Mouse (Mus musculus) heart, embryonic 11.5 days (tissue): ENCODE data around the gene Sp4. TPM values are rescaled to one million over a fixed set of nuclear protein-coding genes. Genes with fewer than 3 reads are reported as not detected.
A peak's percentile ranks its signal among the peaks of the same experiment; 100 is the strongest.

Experiments used
- ATAC-seq: fragments of 200-750 bp; cut with Nextera tagmentation; replicated peaks from 2 replicates; pipeline ENCODE4 v1.8.0; 2017; ENCODE audit warnings: moderate library complexity; ENCODE audit not compliant: insufficient number of reproducible peaks, low FRiP score, low TSS enrichment
- H3K27ac ChIP-seq: fragments of 300-500 bp; sonication (generic); 2 replicates; pipeline ENCODE4 v1.5.1; 2014; ENCODE audit warnings: mild to moderate bottlenecking, low read depth, low read length
- H3K27me3 ChIP-seq: fragments of 300-500 bp; sonication (generic); 2 replicates; pipeline ENCODE4 v1.6.1; 2014; ENCODE audit warnings: mild to moderate bottlenecking, low read length, mixed read lengths; ENCODE audit not compliant: control insufficient read depth, insufficient read depth
- H3K36me3 ChIP-seq: fragments of 300-500 bp; sonication (generic); 2 replicates; pipeline ENCODE4 v1.6.1; 2014; ENCODE audit warnings: mild to moderate bottlenecking, low read length, moderate library complexity, mixed read lengths; ENCODE audit not compliant: control insufficient read depth, insufficient read depth
- H3K4me1 ChIP-seq: fragments of 300-500 bp; sonication (generic); 2 replicates; pipeline ENCODE4 v1.6.1; 2014; ENCODE audit warnings: low read length; ENCODE audit not compliant: control insufficient read depth, insufficient read depth
- H3K4me2 ChIP-seq: fragments of 300-500 bp; sonication (generic); 2 replicates; pipeline ENCODE4 v1.6.1; 2014; ENCODE audit warnings: mild to moderate bottlenecking, moderate library complexity
- H3K4me3 ChIP-seq: fragments of 300-500 bp; sonication (generic); 2 replicates; pipeline ENCODE4 v1.5.1; 2014; ENCODE audit warnings: low read depth, low read length
- H3K9ac ChIP-seq: fragments of 300-500 bp; sonication (generic); 2 replicates; pipeline ENCODE4 v1.6.1; 2014; ENCODE audit warnings: mild to moderate bottlenecking, low read depth, low read length, moderate library complexity
- H3K9me3 ChIP-seq: fragments of 300-500 bp; sonication (generic); replicated peaks from 2 replicates; pipeline ENCODE4 v1.6.1; 2016; ENCODE audit warnings: low read length; ENCODE audit not compliant: control insufficient read depth
- WGBS: fragments of 180-500 bp; shearing (Covaris S2); extraction: QIAGEN DNeasy Blood & Tissue Kit; methylation state at CpG from one replicate; pipeline ENCODE4 v1.1.7; 2014; ENCODE audit not compliant: insufficient replicate concordance; 5-methylcytosine and 5-hydroxymethylcytosine counted together
- polyA plus RNA-seq: library from polyadenylated mRNA; unstranded; fragments of >200 nt; fragmentation: Nextera tagmentation; extraction: Ambion mirVana; gene quantifications from 2 replicates; pipeline ENCODE4 v1.2.1, GENCODE M21; 2014

The Sp4 gene
- polyA plus RNA-seq, 1 experiment from 2014 or later, result 9.4 TPM

DNA sequence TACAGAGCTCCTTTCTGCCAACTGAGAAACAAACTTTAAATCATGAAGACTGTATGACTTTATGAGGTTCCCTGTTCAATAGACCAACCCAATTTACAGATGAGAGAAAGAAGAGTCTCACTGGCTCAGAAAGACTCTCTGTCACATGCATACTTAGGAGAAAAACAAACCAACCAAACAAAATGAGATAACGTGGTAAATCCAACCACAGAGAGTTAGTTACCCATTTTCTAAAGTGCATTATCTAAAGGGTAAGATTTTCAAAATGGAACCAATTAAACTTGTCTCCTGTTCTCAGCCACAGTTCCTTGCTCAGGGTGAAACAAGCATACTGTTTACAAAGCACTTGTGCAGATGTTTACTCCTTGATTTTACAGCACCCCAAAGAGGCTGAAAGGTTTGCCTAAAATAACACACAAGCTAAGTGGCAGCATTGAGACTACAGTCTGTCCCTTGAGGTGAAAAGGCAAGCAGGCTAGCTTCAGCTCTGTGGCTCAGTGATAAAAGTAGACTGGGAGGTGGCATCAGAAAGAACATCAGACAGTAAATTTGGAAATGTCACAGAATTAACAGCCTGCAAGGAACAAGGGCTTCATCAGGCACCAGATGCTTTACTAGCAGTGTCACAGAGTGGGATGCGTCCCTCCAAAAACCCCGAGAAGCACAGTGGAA, 12.7 kb upstream of the Sp4 start:
- no peaks in the 10 kb centered on the region for H3K36me3 ChIP-seq
- no peaks in the 10 kb centered on the region for H3K9me3 ChIP-seq

DNA sequence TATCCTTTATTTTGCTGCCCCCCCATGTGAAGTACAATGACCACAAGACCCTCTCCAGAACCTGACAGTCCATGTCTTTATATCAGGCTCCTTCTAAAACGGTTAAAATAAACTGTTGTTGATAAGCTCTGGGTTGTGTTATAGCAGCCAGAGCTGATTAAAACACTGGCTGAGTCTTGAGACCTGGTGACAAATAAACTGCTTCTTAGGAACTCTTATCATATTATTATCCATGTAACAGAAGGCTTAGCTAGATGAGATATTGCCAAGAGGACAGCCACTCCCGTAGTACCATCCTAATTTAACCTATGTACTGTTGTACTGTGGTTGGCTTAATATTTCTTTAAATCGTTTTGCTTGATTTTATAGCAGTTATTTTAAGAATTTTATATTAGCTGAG, 2.3 kb upstream of the Sp4 start:
- no peak overlapping the region for H3K9ac ChIP-seq
- H3K36me3 ChIP-seq, result no peaks in the 10 kb centered on the region
- H3K9me3 ChIP-seq, result no peaks in the 10 kb centered on the region
- no peaks in the 10 kb centered on the region for H3K27me3 ChIP-seq
- 56% methylated on average over 3 of the region's 3 CpGs for WGBS
- H3K4me1 ChIP-seq, result peaks cover 9% of the 10 kb centered on the region; the same call in 1 of the 2 replicates
- no peak overlapping the region for H3K4me3 ChIP-seq
- no peak overlapping the region for H3K27ac ChIP-seq
- ATAC-seq, result no peak
- no peak overlapping the region for H3K4me2 ChIP-seq

More for the DNA sequence above, 12.7 kb upstream of the Sp4 start:
- no peak for ATAC-seq
- no peak overlapping the region for H3K9ac ChIP-seq
- H3K4me1 ChIP-seq, result no peaks in the 10 kb centered on the region
- no peak overlapping the region for H3K27ac ChIP-seq
- 62% methylated on average over 3 of the region's 3 CpGs for WGBS
- no peak overlapping the region for H3K4me2 ChIP-seq
- H3K4me3 ChIP-seq, result no peak overlapping the region
- no peaks in the 10 kb centered on the region for H3K27me3 ChIP-seq

DNA sequence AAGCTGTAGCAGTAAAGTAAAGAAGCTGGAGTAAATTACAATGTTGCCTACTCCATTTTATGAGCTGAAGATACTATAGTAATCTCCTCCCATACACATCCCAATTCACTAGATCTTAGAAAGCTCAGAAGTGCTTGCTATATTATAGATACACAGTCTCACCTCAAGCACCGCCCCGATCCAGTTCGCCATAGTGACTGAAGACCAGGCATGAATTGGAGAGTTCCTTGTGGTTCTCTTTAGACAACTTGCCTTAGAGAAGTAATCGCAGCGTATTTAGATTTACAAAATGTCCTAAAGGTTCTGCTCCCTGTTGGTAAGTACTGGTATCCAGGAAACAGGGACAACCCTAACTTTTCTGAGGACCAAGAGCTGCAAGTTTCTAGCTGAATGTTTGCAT, 1.8 kb upstream of the Sp4 start:
- 89% methylated on average over 5 of the region's 5 CpGs for WGBS
- Histone ChIP-seq H3K4me2 (peak overlapping the region; percentile 76), H3K9ac (peak overlapping the region; percentile 56; the same call in 1 of the 2 replicates), H3K27ac (no peak overlapping the region; the same call in 1 of the 2 replicates), H3K4me1 (peaks cover 9% of the 10 kb centered on the region; the same call in 1 of the 2 replicates), H3K4me3 (peak overlapping the region; percentile 73), H3K27me3 (no peaks in the 10 kb centered on the region), H3K9me3 (no peaks in the 10 kb centered on the region), H3K36me3 (no peaks in the 10 kb centered on the region)
- no peak for ATAC-seq

DNA sequence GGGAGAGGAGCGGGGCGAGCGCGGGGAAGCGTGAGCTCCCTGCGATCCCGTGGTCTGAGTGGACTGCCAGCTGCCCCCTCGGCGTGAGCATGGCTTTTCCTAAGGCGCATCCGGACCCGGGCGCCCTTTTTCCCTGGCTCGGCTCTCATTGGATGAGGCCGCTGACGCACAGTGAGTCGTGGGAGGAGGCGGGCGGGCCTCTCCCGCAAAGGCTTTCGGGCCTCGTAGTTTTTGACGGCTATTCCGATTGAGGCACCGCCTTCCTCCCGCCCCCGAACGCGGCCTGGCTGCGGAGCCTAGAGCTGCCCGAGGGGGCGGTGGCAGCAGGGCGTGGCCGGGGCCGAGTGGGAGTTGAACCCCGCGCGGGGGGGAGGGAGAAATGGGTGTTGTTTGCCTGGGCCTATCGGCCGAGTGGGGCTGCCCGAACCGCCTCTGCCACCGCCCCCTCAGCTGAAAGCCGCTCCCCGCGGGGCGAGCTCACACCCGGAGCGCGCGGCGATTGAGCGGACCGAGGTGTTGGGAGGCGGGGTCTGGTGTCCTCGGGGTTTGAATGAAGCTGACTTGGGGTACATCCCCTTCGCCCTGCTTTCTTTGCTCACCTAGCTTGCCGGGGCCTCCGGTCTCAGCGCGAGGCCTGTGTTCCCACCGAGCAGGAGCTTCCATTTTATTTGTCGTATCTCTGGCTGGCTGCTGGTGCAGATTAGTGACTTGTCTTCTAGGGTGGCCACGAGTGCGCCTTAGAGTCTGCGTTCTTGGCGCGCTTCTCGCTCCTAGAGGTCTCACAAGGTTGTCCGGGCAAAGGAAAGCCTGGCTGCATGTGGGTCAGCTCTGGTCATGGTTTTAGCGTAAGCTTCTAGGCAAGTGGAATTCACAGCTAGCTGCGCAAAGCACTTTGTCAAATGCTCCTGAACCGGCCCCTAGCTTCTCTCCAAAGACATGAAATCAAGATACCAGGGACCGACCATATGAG, 911 bp upstream of the Sp4 start:
- H3K4me2 ChIP-seq, result peak overlapping the region; percentile 76
- H3K4me3 ChIP-seq, result peak overlapping the region; percentile 73
- no peaks in the 10 kb centered on the region for H3K27me3 ChIP-seq
- H3K9me3 ChIP-seq, result no peaks in the 10 kb centered on the region
- no peaks in the 10 kb centered on the region for H3K36me3 ChIP-seq
- peak; percentile 90 for ATAC-seq
- under 1% methylated on average over 51 of the region's 74 CpGs for WGBS
- peaks cover 9% of the 10 kb centered on the region; the same call in 1 of the 2 replicates for H3K4me1 ChIP-seq
- peak overlapping the region; percentile 89 for H3K27ac ChIP-seq
- H3K9ac ChIP-seq, result peak overlapping the region; percentile 83

DNA sequence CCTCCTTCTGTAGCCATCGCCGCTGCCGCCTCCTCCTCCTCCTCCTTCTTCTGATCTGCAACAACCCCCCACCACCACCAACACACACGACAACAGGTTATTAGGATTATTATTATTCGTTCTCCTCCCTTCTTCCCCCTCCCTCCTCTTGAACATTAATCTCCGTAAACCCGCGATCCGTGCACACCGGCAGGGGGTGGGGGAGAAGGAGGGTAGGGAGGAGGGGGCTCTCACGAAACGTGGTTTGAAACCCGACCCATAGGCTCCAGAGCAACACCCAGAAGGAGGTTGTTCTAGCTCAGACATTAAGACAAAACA, 527 bp downstream of the Sp4 start:
- no peak for ATAC-seq
- Histone ChIP-seq H3K27me3 (no peaks in the 10 kb centered on the region), H3K27ac (peak overlapping the region; percentile 95), H3K9me3 (no peaks in the 10 kb centered on the region), H3K36me3 (no peaks in the 10 kb centered on the region), H3K4me1 (peaks cover 9% of the 10 kb centered on the region; the same call in 1 of the 2 replicates), H3K4me2 (peak overlapping the region; percentile 64), H3K9ac (peak overlapping the region; percentile 74), H3K4me3 (peak overlapping the region; percentile 73)
- WGBS, result 1% methylated on average over 13 of the region's 13 CpGs

DNA sequence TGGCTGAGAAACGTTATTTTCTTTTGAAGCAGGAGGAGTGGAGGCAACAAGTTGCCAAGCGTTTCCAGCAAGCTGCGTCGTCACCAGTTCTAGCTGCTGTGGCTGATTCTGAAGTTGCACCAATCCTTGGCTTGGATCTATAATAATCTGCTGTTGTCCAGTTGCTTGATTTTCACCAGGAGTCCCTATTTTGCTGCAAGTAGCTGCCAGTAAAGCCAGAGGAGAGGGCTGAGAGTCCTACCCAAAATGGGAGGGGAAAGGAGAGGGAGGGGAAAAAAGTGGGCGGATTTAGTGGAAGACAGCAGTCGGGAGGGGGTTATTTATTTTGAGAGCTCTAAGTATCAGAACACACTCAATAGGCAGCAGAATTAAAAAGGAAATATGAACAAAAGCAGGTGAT, 1.3 kb downstream of the Sp4 start:
- ATAC-seq, result no peak
- Histone ChIP-seq H3K9ac (peak overlapping the region; percentile 22; the same call in 1 of the 2 replicates), H3K27ac (no peak overlapping the region), H3K4me2 (peak overlapping the region; percentile 53), H3K4me1 (peaks cover 9% of the 10 kb centered on the region; the same call in 1 of the 2 replicates), H3K27me3 (no peaks in the 10 kb centered on the region), H3K4me3 (peak overlapping the region; percentile 73; the same call in 1 of the 2 replicates), H3K36me3 (no peaks in the 10 kb centered on the region), H3K9me3 (no peaks in the 10 kb centered on the region)
- 42% methylated on average over 6 of the region's 6 CpGs for WGBS

DNA sequence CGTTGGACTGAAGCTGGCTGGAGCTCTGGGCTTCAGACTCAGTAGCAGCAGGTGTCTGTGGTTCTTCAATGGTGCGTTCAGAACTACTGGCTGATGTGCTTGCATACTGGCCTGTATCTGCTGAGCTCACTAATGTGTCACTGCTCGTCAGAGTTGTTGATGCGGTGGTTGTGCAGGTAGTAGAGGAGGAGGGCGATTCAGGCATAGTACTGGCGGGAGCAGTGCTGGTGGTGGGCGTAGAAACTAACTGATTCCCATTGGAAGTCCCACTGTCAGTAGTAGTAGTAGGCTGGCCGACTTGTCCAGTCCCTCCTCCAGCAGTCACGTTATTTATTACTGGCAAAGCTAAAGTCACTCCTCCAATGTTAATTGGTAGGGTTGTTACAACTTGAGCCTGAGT, 2.1 kb downstream of the Sp4 start:
- Histone ChIP-seq H3K36me3 (no peaks in the 10 kb centered on the region), H3K27ac (no peak overlapping the region), H3K9ac (no peak overlapping the region), H3K27me3 (no peaks in the 10 kb centered on the region), H3K4me1 (peaks cover 9% of the 10 kb centered on the region; the same call in 1 of the 2 replicates), H3K4me2 (no peak overlapping the region), H3K4me3 (no peak overlapping the region), H3K9me3 (no peaks in the 10 kb centered on the region)
- WGBS, result 85% methylated on average over 9 of the region's 9 CpGs
- ATAC-seq, result no peak

DNA sequence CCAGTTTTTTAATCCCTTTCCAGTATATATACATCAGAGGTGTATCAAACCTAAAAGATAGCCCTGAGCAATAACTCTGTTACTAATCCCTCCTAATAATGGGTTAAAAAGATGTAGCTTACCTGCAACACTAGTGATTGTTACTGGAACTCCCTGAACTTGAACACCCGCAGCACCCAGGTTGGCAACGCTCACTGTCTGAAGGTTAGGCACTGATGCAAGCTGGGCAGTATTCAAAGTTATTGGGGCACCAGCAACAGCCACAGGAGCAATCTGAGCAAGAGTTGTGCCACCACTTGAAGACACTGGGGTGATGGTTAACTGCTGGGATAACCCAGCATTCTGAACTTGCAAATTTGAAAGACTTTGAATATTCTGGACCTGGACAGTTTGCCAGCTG, 2.7 kb downstream of the Sp4 start:
- ATAC-seq, result no peak

More for the DNA sequence above, 2.7 kb downstream of the Sp4 start:
- H3K4me3 ChIP-seq, result no peak overlapping the region
- WGBS, result 91% methylated on average over 2 of the region's 2 CpGs
- H3K27me3 ChIP-seq, result no peaks in the 10 kb centered on the region
- H3K9me3 ChIP-seq, result no peaks in the 10 kb centered on the region
- peaks cover 9% of the 10 kb centered on the region; the same call in 1 of the 2 replicates for H3K4me1 ChIP-seq
- no peaks in the 10 kb centered on the region for H3K36me3 ChIP-seq
- H3K4me2 ChIP-seq, result no peak overlapping the region
- no peak overlapping the region for H3K27ac ChIP-seq
- no peak overlapping the region for H3K9ac ChIP-seq
